Comparison of ENCODE assay signal across 8 mouse cellular contexts in genomic region chr11:109650788-109651565, GRCm38 (mm10). TPM values are rescaled to one million over a fixed set of nuclear protein-coding genes. Genes with fewer than 3 reads are reported as not detected.
DNase-seq lines count a peak whose midpoint lies in the region; ATAC-seq lines count a peak whose summit lies in the region.

No protein-coding gene starts in this region.

- peak; percentile 95 for ATAC-seq in erythroid progenitor cell, adult 5-6 weeks (replicated peaks; ENCODE audit: low FRiP score, poor library complexity, severe bottlenecking)
- ATAC-seq in heart, embryonic 14.5 days (ENCODE audit: insufficient number of reproducible peaks, insufficient read depth, low FRiP score, low read depth) = peak; percentile 91
- peak; percentile 93 for ATAC-seq in liver, embryonic 13.5 days (ENCODE audit: low read depth)
- ATAC-seq in stomach, embryonic 16.5 days (ENCODE audit: insufficient read depth, low FRiP score) = peak; percentile 94

- H3K4me2 ChIP-seq in heart, embryonic 14.5 days (ENCODE audit: low read length) = peak overlapping the region; percentile 94
- H3K4me2 ChIP-seq in liver, embryonic 13.5 days = peak overlapping the region; percentile 94
- H3K4me2 ChIP-seq in stomach, embryonic 16.5 days (ENCODE audit: low read depth, low read length) = peak overlapping the region; percentile 93

- peaks cover 28% of the 10 kb centered on the region for H3K36me3 ChIP-seq in heart, embryonic 14.5 days (ENCODE audit: control insufficient read depth, insufficient read depth, low read length)
- H3K36me3 ChIP-seq in liver, embryonic 13.5 days = peaks cover 26% of the 10 kb centered on the region
- no peaks in the 10 kb centered on the region for H3K36me3 ChIP-seq in stomach, embryonic 16.5 days (ENCODE audit: control insufficient read depth, insufficient read depth, low read length)

- H3K27me3 ChIP-seq in heart, embryonic 14.5 days (ENCODE audit: control insufficient read depth, insufficient read depth, low read length) = no peaks in the 10 kb centered on the region
- peaks cover 11% of the 10 kb centered on the region for H3K27me3 ChIP-seq in liver, embryonic 13.5 days
- no peaks in the 10 kb centered on the region for H3K27me3 ChIP-seq in stomach, embryonic 16.5 days (ENCODE audit: control insufficient read depth, insufficient read depth, low read length)

- peak overlapping the region; percentile 98 for H3K27ac ChIP-seq in heart, embryonic 14.5 days (replicated peaks in 1 of 2; ENCODE audit: control insufficient read depth in 1 of 2, insufficient read depth in 1 of 2, low read depth in 2 of 2, low read length in 2 of 2)
- peak overlapping the region; percentile 91 for H3K27ac ChIP-seq in liver, embryonic 13.5 days
- H3K27ac ChIP-seq in stomach, embryonic 16.5 days (ENCODE audit: low read length) = peak overlapping the region; percentile 88

- peaks cover 22 to 53% of the 10 kb centered on the region in 2 experiments for H3K4me1 ChIP-seq in heart, embryonic 14.5 days (ENCODE audit: control insufficient read depth in 2 of 2, insufficient read depth in 2 of 2, low read length in 2 of 2)
- peaks cover 63% of the 10 kb centered on the region for H3K4me1 ChIP-seq in liver, embryonic 13.5 days (replicated peaks)
- H3K4me1 ChIP-seq in stomach, embryonic 16.5 days (ENCODE audit: control insufficient read depth, insufficient read depth, low read length) = peaks cover 19% of the 10 kb centered on the region

- peak; percentile 94 for DNase-seq in CD4-positive helper T cell, adult 2 months (ENCODE audit: low read depth, low spot score)
- peak; percentile 93 for DNase-seq in brain, embryonic 18.5 days (ENCODE audit: low read depth, low spot score)
- DNase-seq in kidney, postnatal 14 days = peak; percentile 97
- peak; percentile 84 for DNase-seq in liver, embryonic 13.5 days
- DNase-seq in neural tube, embryonic 10.5 days (ENCODE audit: extremely low spot score, low spot score) = peak; percentile 95

- under 1% methylated on average over 72 of the region's 90 CpGs for WGBS in heart, embryonic 14.5 days
- WGBS in liver, embryonic 13.5 days (ENCODE audit: insufficient replicate concordance) = under 1% methylated on average over 84 of the region's 90 CpGs
- under 1% methylated on average over 89 of the region's 90 CpGs for WGBS in stomach, embryonic 16.5 days

- H3K9me3 ChIP-seq in heart, embryonic 14.5 days (ENCODE audit: control insufficient read depth, low read length) = no peaks in the 10 kb centered on the region
- H3K9me3 ChIP-seq in liver, embryonic 13.5 days (replicated peaks) = no peaks in the 10 kb centered on the region
- no peaks in the 10 kb centered on the region for H3K9me3 ChIP-seq in stomach, embryonic 16.5 days (replicated peaks; ENCODE audit: control insufficient read depth, low read length)

- H3K9ac ChIP-seq in heart, embryonic 14.5 days (ENCODE audit: low read length) = peak overlapping the region; percentile 99
- H3K9ac ChIP-seq in liver, embryonic 13.5 days = peak overlapping the region; percentile 94
- peak overlapping the region; percentile 90 for H3K9ac ChIP-seq in stomach, embryonic 16.5 days (ENCODE audit: low read length)

- peak overlapping the region; percentile 95 to 96 for H3K4me3 ChIP-seq in heart, embryonic 14.5 days (ENCODE audit: control insufficient read depth in 1 of 2, insufficient read depth in 1 of 2, low read depth in 1 of 2, low read length in 2 of 2)
- H3K4me3 ChIP-seq in liver, embryonic 13.5 days (replicated peaks) = peak overlapping the region; percentile 97
- peak overlapping the region; percentile 93 for H3K4me3 ChIP-seq in stomach, embryonic 16.5 days (replicated peaks; ENCODE audit: low read length)

RNA-seq across cellular contexts. Expression of gene Prkar1a, which starts 1.8 kb away (rescaled TPM):
- 46.1 and 72.5 TPM in 2 replicates for total RNA-seq in erythroid progenitor cell, adult 5-6 weeks (2015; ENCODE audit: low replicate concordance)
- 24.0 and 38.4 TPM in 2 replicates for total RNA-seq in erythroid progenitor cell, adult 5-6 weeks (2017; ENCODE audit: low replicate concordance)
- 492 and 510 TPM in 2 replicates for polyA plus RNA-seq in heart, embryonic 14.5 days (2014; fragmentation: Nextera tagmentation; extraction: Ambion mirVana)
- 126 and 148 TPM in 2 replicates for polyA plus RNA-seq in liver, embryonic 13.5 days (2015; fragmentation: Nextera tagmentation; extraction: Ambion mirVana)
- polyA plus RNA-seq in stomach, embryonic 16.5 days (2015; fragmentation: Nextera tagmentation; extraction: Ambion mirVana) = 303 and 305 TPM in 2 replicates

RNA-seq across cellular contexts. Expression of gene Wipi1, which starts 39.2 kb away (rescaled TPM):
- total RNA-seq in erythroid progenitor cell, adult 5-6 weeks (2015; ENCODE audit: low replicate concordance) = 40.4 and 58.3 TPM in 2 replicates
- 20.3 and 33.6 TPM in 2 replicates for total RNA-seq in erythroid progenitor cell, adult 5-6 weeks (2017; ENCODE audit: low replicate concordance)
- polyA plus RNA-seq in heart, embryonic 14.5 days (2014; fragmentation: Nextera tagmentation; extraction: Ambion mirVana) = 31.5 and 32.3 TPM in 2 replicates
- 28.3 and 29.1 TPM in 2 replicates for polyA plus RNA-seq in liver, embryonic 13.5 days (2015; fragmentation: Nextera tagmentation; extraction: Ambion mirVana)
- polyA plus RNA-seq in stomach, embryonic 16.5 days (2015; fragmentation: Nextera tagmentation; extraction: Ambion mirVana) = 43.2 and 44.8 TPM in 2 replicates

Comparison
In these comparisons a context has a peak if more than half of its experiments do, and no peak if none do; other contexts are left out.
1. Peak in every context shown above with its lines: DNase-seq, ATAC-seq, H3K4me3 ChIP-seq and H3K27ac ChIP-seq.